Mouse (Mus musculus) monocyte, adult 2 months (primary cell): ENCODE measurements around the gene Mafg.
A peak's percentile ranks its signal among the peaks of the same experiment; 100 is the strongest.

ENCODE experiments used
- DNase-seq, 2 experiments: peaks; one replicate each; pipeline ENCODE4 v3.0.0; 2022; ENCODE audit warnings: low spot score in 2 of 2, low read depth in 1 of 2

Mafg gene

GRCm38 (mm10) chr11:120623961-120624679, 9.3 kb downstream of the Mafg start:
- peak in 1 of 2 experiments; percentile 54 for DNase-seq

- DNase-seq = no peak
Measured at GRCm38 (mm10) chr11:120622805-120623204, 10.6 kb downstream of the Mafg start.

GRCm38 (mm10) chr11:120620195-120620594, 13.2 kb downstream of the Mafg start:
- no peak for DNase-seq

GRCm38 (mm10) chr11:120618619-120619535, 14.5 kb downstream of the Mafg start:
- DNase-seq = no peak

GRCm38 (mm10) chr11:120617519-120618112, 15.8 kb downstream of the Mafg start, which contains the start of gene Pcyt2:
Pcyt2 (minus strand) TSS chr11:120617936.
- peak; percentile 60 to 84 for DNase-seq

- no peak for DNase-seq
Measured at GRCm38 (mm10) chr11:120616617-120617294, 16.6 kb downstream of the Mafg start.

- DNase-seq = no peak
Measured at GRCm38 (mm10) chr11:120615606-120616203, 17.7 kb downstream of the Mafg start.

- DNase-seq = no peak
Measured at GRCm38 (mm10) chr11:120615167-120615566, 18.2 kb downstream of the Mafg start.

GRCm38 (mm10) chr11:120613976-120614375, 19.4 kb downstream of the Mafg start:
- no peak for DNase-seq

GRCm38 (mm10) chr11:120613481-120613972, 19.9 kb downstream of the Mafg start:
- no peak for DNase-seq

GRCm38 (mm10) chr11:120612763-120613162, 20.6 kb downstream of the Mafg start:
- peak in 1 of 2 experiments; percentile 64 for DNase-seq

- DNase-seq = no peak
Measured at GRCm38 (mm10) chr11:120610477-120611046, 22.8 kb downstream of the Mafg start.

- no peak for DNase-seq
Measured at GRCm38 (mm10) chr11:120609250-120609649, 24.1 kb downstream of the Mafg start.

GRCm38 (mm10) chr11:120608241-120609034, 25.0 kb downstream of the Mafg start, which contains the start of gene Npb:
Npb (plus strand) TSS chr11:120608477.
- DNase-seq = no peak

GRCm38 (mm10) chr11:120606764-120607163, 26.6 kb downstream of the Mafg start:
- no peak for DNase-seq

GRCm38 (mm10) chr11:120605667-120606066, 27.7 kb downstream of the Mafg start:
- no peak for DNase-seq

- DNase-seq = no peak
Measured at GRCm38 (mm10) chr11:120603545-120603944, 29.9 kb downstream of the Mafg start.

GRCm38 (mm10) chr11:120600716-120601115, 32.7 kb downstream of the Mafg start:
- no peak for DNase-seq

GRCm38 (mm10) chr11:120598990-120599549, 34.3 kb downstream of the Mafg start:
- no peak for DNase-seq
